Comparison of ENCODE assay signal across 7 mouse cellular contexts in genomic region chr3:131237785-131238633, GRCm38 (mm10). TPM values are rescaled to one million over a fixed set of nuclear protein-coding genes. Genes with fewer than 3 reads are reported as not detected.
DNase-seq lines count a peak whose midpoint lies in the region; ATAC-seq and TF ChIP-seq lines count a peak whose summit lies in the region.

No protein-coding gene starts in this region.

- no peaks in the 10 kb centered on the region for H3K27me3 ChIP-seq in intestine, postnatal 0 days (replicated peaks; ENCODE audit: control insufficient read depth, insufficient read depth, low read length)
- peaks cover 3% of the 10 kb centered on the region; the same call in 1 of the 2 replicates for H3K27me3 ChIP-seq in midbrain, embryonic 12.5 days
- no peaks in the 10 kb centered on the region for H3K27me3 ChIP-seq in small intestine, adult 2 months (ENCODE audit: control insufficient read depth, insufficient read depth, low read length)

- intact Hi-C loops in gastrocnemius, postnatal 36 days (cut with DNase I) = loop anchor here (2.0 to 10.0 kb wide), 4 partner anchors 353 to 526 kb away; no protein-coding TSS in a partner anchor
- intact Hi-C loops in left cerebral cortex, postnatal 4 days (cut with DNase I) = loop anchor here (5.0 kb wide), 1 partner anchor 421 kb away; no protein-coding TSS in a partner anchor

- DNase-seq in adrenal gland, adult 18-20 months (ENCODE audit: low spot score in 2 of 2) = peak; percentile 75 to 82
- peak; percentile 93 for DNase-seq in embryo, embryonic 10.5 days (ENCODE audit: low spot score)
- DNase-seq in gastrocnemius, postnatal 36 days = peak; percentile 53 to 58
- peak; percentile 89 for DNase-seq in left cerebral cortex, postnatal 4 days

- H3K4me1 ChIP-seq in intestine, postnatal 0 days (replicated peaks; ENCODE audit: control insufficient read depth, insufficient read depth, low read length) = no peaks in the 10 kb centered on the region
- H3K4me1 ChIP-seq in midbrain, embryonic 12.5 days = 0 out of 2 replicates have a peak, but pooled peaks cover 5% of the 10 kb centered on the region
- H3K4me1 ChIP-seq in small intestine, adult 2 months (ENCODE audit: control insufficient read depth, insufficient read depth, insufficient read length, low read length) = no peaks in the 10 kb centered on the region

- peaks cover 88% of the 10 kb centered on the region for H3K36me3 ChIP-seq in intestine, postnatal 0 days (ENCODE audit: control insufficient read depth, insufficient read depth)
- peaks cover 4% of the 10 kb centered on the region for H3K36me3 ChIP-seq in midbrain, embryonic 12.5 days
- peaks cover 61% of the 10 kb centered on the region for H3K36me3 ChIP-seq in small intestine, adult 2 months (ENCODE audit: control insufficient read depth, insufficient read depth, low read length)

- no peaks in the 10 kb centered on the region for H3K9me3 ChIP-seq in intestine, postnatal 0 days (ENCODE audit: control insufficient read depth)
- no peaks in the 10 kb centered on the region for H3K9me3 ChIP-seq in midbrain, embryonic 12.5 days

- WGBS in intestine, postnatal 0 days = 63% methylated on average over 19 of the region's 19 CpGs
- 59% methylated on average over 19 of the region's 19 CpGs for WGBS in midbrain, embryonic 12.5 days
- WGBS in small intestine, adult 2 months = 72% methylated on average over 19 of the region's 19 CpGs

- H3K4me3 ChIP-seq in intestine, postnatal 0 days (ENCODE audit: low read depth, low read length) = no peak overlapping the region
- no peak overlapping the region for H3K4me3 ChIP-seq in midbrain, embryonic 12.5 days
- no peak overlapping the region for H3K4me3 ChIP-seq in small intestine, adult 2 months (ENCODE audit: low read depth, low read length)

- peak; percentile 63 for ATAC-seq in intestine, postnatal 0 days
- peak; percentile 86 for ATAC-seq in midbrain, embryonic 12.5 days (ENCODE audit: low FRiP score, low read depth)

- H3K4me2 ChIP-seq in intestine, postnatal 0 days (replicated peaks; ENCODE audit: low read depth) = no peak overlapping the region
- no peak overlapping the region for H3K4me2 ChIP-seq in midbrain, embryonic 12.5 days (replicated peaks)

- peak; percentile 92 for TF ChIP-seq CTCF in intestine, postnatal 0 days (IDR thresholded peaks at IDR 0.05; ENCODE audit: low read depth)
- TF ChIP-seq CTCF in small intestine, adult 2 months (IDR thresholded peaks at IDR 0.05; ENCODE audit: extremely low read depth, insufficient read length, insufficient replicate concordance, low read depth, low read length) = peak; percentile 80; the same call in 1 of the 2 replicates

- no peak for TF ChIP-seq POLR2A in small intestine, adult 2 months (IDR thresholded peaks at IDR 0.05; ENCODE audit: low read depth, low read length)

- no peak overlapping the region for H3K9ac ChIP-seq in intestine, postnatal 0 days (ENCODE audit: low read depth, low read length)
- H3K9ac ChIP-seq in midbrain, embryonic 12.5 days (replicated peaks) = no peak overlapping the region

- H3K27ac ChIP-seq in intestine, postnatal 0 days (ENCODE audit: low read depth, low read length) = no peak overlapping the region
- no peak overlapping the region for H3K27ac ChIP-seq in midbrain, embryonic 12.5 days (replicated peaks)
- H3K27ac ChIP-seq in small intestine, adult 2 months (ENCODE audit: insufficient read depth, low read depth, low read length) = no peak overlapping the region

RNA-seq across cellular contexts. Expression of gene Hadh, which starts 33.9 kb away (rescaled TPM):
- 100 to 1,000 TPM; 469 to 611 TPM for total RNA-seq in adrenal gland, adult 18-20 months (2021)
- total RNA-seq in gastrocnemius, postnatal 36 days (2021) = 100 to 1,000 TPM; 176 to 189 TPM
- 581 and 642 TPM in 2 replicates for polyA plus RNA-seq in intestine, postnatal 0 days (2015; fragmentation: Nextera tagmentation; extraction: Ambion mirVana)
- 10 to 100 TPM; 16.5 to 18.2 TPM for total RNA-seq in left cerebral cortex, postnatal 4 days (2021)
- 48.2 and 49.0 TPM in 2 replicates for polyA plus RNA-seq in midbrain, embryonic 12.5 days (2016; fragmentation: Nextera tagmentation; extraction: Ambion mirVana)
- 118 and 314 TPM in 2 replicates for polyA plus RNA-seq in small intestine, adult 2 months (2012; rRNA removed)

Comparison
In these comparisons a context has a peak if more than half of its experiments do, and no peak if none do; other contexts are left out.
1. RNA of gene Hadh, which starts 33.9 kb away (total RNA-seq): 469 to 611 TPM in adrenal gland, adult 18-20 months and 176 to 189 TPM in gastrocnemius, postnatal 36 days; 16.5 to 18.2 TPM in left cerebral cortex, postnatal 4 days; every median in the first group is over 4 times any median in the second.
2. Peak in every context shown above with its lines, with median percentiles within 50 percentile points of each other: DNase-seq.